Mouse (Mus musculus): ENCODE measurements at regions not wholly inside any gene's neighbourhood (a gene's known extent, or its start where the extent isn't known, plus 50 kb on each side); places are given as distances from the start of the nearest gene placed in this dataset.

DNA sequence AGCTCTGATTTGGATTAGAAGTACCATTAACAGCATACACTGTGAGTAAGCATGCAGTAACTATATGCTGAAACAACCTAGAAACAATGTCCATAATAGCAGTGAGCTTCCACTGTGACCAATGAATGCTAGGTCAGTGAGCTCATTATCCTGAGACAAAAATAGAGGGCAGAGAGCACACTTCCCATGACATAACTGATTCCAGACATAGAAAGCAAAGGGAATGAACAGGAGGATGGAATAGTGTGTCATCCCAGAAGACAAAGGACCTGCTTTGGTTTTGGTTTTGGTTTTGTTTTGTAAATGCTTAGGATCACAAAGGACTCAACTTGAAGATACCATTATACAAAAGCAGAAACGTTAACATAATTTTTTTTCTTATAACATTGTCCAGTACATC, 150.8 kb upstream of the Nr3c2 start:
- CTCF ChIA-PET = no interaction called here

DNA sequence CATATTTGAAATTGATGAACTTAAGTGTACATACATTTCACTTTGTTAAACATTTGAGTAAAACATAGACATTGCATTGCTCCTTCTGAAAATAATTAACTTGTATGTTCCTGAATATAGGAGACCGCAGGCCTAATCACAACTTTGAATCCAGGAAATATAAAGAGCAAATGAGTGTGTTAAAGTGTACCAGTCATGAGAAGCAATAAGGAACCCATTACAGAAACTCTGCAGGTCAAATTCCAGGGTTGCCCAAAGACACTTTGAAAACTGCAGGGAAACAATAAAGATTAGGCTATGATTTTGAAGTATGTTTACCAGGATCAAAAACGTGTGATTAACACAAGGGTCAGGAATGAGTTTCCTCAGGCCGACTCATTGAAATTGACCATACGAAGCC, 149.0 kb upstream of the Nr3c2 start:
- CTCF ChIA-PET = no interaction called here

- CTCF ChIA-PET = no interaction called here
Measured at GRCm38 (mm10) chr8:76754166-76754565, 145.1 kb upstream of the Nr3c2 start.

- CTCF ChIA-PET = no interaction called here
Measured at GRCm38 (mm10) chr8:76764201-76764600, 135.0 kb upstream of the Nr3c2 start.

DNA sequence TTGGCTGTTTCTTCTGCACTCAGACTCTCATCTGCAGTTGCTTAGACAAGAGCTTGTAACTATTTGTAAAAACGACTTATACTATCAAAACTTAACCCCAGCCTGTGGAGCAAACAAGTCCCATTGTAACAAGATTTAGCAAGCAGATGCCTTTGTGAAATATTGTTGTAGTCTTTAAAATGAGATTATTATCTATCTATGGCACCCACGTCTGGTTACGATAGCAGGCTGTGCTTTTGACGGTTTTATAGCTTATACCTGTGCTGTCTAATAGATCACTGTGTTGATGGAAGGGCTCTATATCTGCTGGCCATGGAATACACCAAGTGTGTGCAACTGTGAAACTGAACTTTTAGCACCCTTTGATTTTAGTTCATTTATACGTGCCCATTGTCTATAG, 130.9 kb upstream of the Nr3c2 start:
- CTCF ChIA-PET = interaction anchor here (0.5 kb wide), 1 partner anchor 86 kb away, joined by 3 read pairs; no protein-coding TSS in a partner anchor

- CTCF ChIA-PET = no interaction called here
Measured at GRCm38 (mm10) chr8:76787744-76788143, 111.5 kb upstream of the Nr3c2 start.

GRCm38 (mm10) chr8:76793891-76794290, 105.4 kb upstream of the Nr3c2 start:
- CTCF ChIA-PET = no interaction called here

GRCm38 (mm10) chr8:76799998-76800397, 99.2 kb upstream of the Nr3c2 start:
- CTCF ChIA-PET = no interaction called here

- CTCF ChIA-PET = no interaction called here
Measured at GRCm38 (mm10) chr8:76823456-76823855, 75.8 kb upstream of the Nr3c2 start.

Measured in spleen, embryonic (tissue).